Mouse (Mus musculus) limb, embryonic 13.5 days (tissue): Measurements from ENCODE around the gene Gm10436. TPM values are rescaled to one million over a fixed set of nuclear protein-coding genes. Genes with fewer than 3 reads are reported as not detected.
"Not testable (repeated sequence)": the region's sequence is repeated elsewhere in the genome, so short reads cannot be mapped to it uniquely, and the experiment has no call there.

ENCODE experiments used
- ATAC-seq: fragments of 200-750 bp; cut with Nextera tagmentation; 2 replicates; pipeline ENCODE4 v1.8.0; 2017; ENCODE audit warnings: low read depth, moderate number of reproducible peaks, moderate TSS enrichment; ENCODE audit not compliant: low FRiP score
- H3K27ac ChIP-seq: fragments of 300-500 bp; sonication (generic); 2 replicates; pipeline ENCODE4 v1.5.1; 2015; ENCODE audit warnings: inconsistent platforms, mild to moderate bottlenecking, moderate library complexity
- H3K27me3 ChIP-seq: fragments of 300-500 bp; sonication (generic); 2 replicates; pipeline ENCODE4 v1.6.1; 2015; ENCODE audit warnings: mild to moderate bottlenecking, inconsistent platforms
- H3K36me3 ChIP-seq: fragments of 300-500 bp; sonication (generic); 2 replicates; pipeline ENCODE4 v1.6.1; 2015; ENCODE audit warnings: inconsistent platforms, mild to moderate bottlenecking, moderate library complexity
- H3K4me1 ChIP-seq: fragments of 300-500 bp; sonication (generic); 2 replicates; pipeline ENCODE4 v1.6.1; 2015; ENCODE audit warnings: inconsistent platforms
- H3K4me2 ChIP-seq: fragments of 300-500 bp; sonication (generic); replicated peaks from 2 replicates; pipeline ENCODE4 v1.6.1; 2015; ENCODE audit warnings: inconsistent platforms, mild to moderate bottlenecking, moderate library complexity
- H3K4me3 ChIP-seq: fragments of 300-500 bp; sonication (generic); 2 replicates; pipeline ENCODE4 v1.5.1; 2015; ENCODE audit warnings: moderate library complexity, mild to moderate bottlenecking, inconsistent platforms
- H3K9ac ChIP-seq: fragments of 300-500 bp; sonication (generic); 2 replicates; pipeline ENCODE4 v1.6.1; 2015; ENCODE audit warnings: mild to moderate bottlenecking, inconsistent platforms
- H3K9me3 ChIP-seq: fragments of 300-500 bp; sonication (generic); 2 replicates; pipeline ENCODE4 v1.6.1; 2016; ENCODE audit warnings: inconsistent platforms
- WGBS: fragments of 180-500 bp; shearing (Covaris S2); methylation state at CpG from one replicate; pipeline ENCODE4 v1.1.7; 2015; 5-methylcytosine and 5-hydroxymethylcytosine counted together
- polyA plus RNA-seq: library from polyadenylated mRNA; unstranded; fragments of >200 nt; fragmentation: Nextera tagmentation; extraction: Ambion mirVana; gene quantifications from 2 replicates; pipeline ENCODE4 v1.2.1, GENCODE M21; 2015

Gm10436 gene
- polyA plus RNA-seq = not detected in 2 replicates

DNA sequence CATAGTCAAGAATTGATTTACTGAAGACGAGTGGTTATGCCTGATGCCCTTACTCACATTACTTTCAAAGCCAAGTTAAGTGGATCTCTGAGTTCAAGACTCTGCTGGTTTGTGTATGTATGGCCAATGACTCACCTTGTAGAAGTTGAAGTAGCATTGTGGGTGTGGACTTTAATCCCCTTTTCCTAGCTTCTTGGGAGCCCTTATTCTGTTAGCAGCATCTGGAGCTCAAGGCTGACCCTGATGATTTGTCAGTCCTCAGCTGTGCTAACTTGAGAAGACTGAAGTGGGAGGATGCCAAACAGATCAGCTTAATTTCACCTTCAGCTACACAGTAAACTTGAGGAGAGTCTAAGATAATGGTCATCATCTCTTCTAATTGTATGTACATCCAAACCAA, at the start of gene Gm10436:
Gene Gm10436, minus strand, starts transcription at position 101 of the 400 bp plus-strand sequence.
- H3K9me3 ChIP-seq, H3K27ac ChIP-seq, H3K4me3 ChIP-seq, H3K27me3 ChIP-seq, H3K4me1 ChIP-seq, H3K36me3 ChIP-seq, H3K9ac ChIP-seq, H3K4me2 ChIP-seq, ATAC-seq: not testable (repeated sequence)
- 69% methylated on average over 1 of the region's 1 CpGs for WGBS

DNA sequence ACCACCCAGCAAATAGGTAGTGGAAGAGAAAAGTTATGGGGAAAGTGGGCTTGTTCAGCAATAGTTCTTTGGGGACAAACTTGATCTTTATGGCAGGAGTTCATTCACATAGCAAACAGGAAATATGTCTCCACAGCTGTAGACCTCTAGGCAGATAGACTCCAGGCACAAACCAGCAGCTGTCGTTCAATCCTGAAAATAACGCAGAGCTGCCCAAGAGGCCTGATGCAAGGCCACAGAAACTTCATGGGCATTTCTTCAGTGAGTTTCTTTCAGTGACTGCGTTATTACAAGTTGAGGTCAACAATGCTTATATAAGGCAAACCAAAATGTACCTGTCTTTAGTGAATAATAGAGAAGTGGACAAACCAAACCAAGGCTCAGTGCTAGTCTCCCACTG, 37.5 kb upstream of the Gm10436 start:
- Histone ChIP-seq H3K4me2 (no peak overlapping the region), H3K9ac (no peak overlapping the region), H3K4me1 (no peaks in the 10 kb centered on the region), H3K9me3 (peaks cover 13% of the 10 kb centered on the region; the same call in 1 of the 2 replicates), H3K27ac (no peak overlapping the region), H3K4me3 (no peak overlapping the region), H3K27me3 (no peaks in the 10 kb centered on the region), H3K36me3 (no peaks in the 10 kb centered on the region)
- no peak for ATAC-seq
- 88% methylated on average over 3 of the region's 3 CpGs for WGBS

DNA sequence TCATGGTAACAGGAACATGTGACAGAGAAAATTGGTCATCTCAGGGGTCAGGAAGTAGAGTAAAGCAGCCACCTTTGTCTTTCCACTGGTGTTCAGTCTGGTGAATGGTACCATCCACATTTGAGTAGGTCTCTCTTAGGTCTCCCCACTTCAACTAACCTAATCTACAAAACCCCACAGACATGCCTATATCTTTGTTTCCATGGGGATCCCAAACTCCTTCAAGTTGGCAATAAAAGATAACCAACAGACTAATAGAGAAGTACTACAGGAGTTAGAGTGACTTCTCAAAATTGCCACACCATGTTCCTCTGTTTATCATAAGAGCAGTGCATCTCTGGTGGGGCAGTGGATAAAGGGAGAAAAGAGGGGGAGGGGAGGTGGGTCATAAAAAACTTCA, 36.2 kb upstream of the Gm10436 start:
- H3K4me2 ChIP-seq = not testable (repeated sequence)

DNA sequence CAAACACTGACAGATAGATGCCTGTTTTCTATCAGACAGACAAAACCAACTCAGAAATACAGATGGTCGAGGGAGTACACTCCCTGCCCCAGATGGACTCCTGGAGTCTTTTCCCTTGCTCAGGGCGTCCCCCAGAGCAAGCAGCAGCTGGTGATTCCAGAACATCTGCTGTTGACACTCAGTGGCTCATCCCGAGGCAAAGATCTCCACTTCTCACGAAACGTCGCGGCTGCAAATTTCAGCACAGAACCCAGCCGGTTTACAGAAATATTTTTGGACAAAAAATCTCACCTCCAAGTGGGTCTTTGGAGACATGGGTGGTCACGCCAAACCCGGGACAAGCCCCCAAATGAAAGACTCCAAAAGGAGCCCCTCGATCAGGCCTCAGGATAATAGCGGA, 32.7 kb upstream of the Gm10436 start:
- no peak overlapping the region for H3K27ac ChIP-seq
- WGBS = 88% methylated on average over 12 of the region's 12 CpGs
- H3K9ac ChIP-seq = no peak overlapping the region

More for the DNA sequence above, 36.2 kb upstream of the Gm10436 start:
- H3K4me1 ChIP-seq, H3K27ac ChIP-seq, ATAC-seq, H3K36me3 ChIP-seq, H3K9ac ChIP-seq, H3K4me3 ChIP-seq, H3K27me3 ChIP-seq: not testable (repeated sequence)
- peaks cover 13% of the 10 kb centered on the region; the same call in 1 of the 2 replicates for H3K9me3 ChIP-seq

DNA sequence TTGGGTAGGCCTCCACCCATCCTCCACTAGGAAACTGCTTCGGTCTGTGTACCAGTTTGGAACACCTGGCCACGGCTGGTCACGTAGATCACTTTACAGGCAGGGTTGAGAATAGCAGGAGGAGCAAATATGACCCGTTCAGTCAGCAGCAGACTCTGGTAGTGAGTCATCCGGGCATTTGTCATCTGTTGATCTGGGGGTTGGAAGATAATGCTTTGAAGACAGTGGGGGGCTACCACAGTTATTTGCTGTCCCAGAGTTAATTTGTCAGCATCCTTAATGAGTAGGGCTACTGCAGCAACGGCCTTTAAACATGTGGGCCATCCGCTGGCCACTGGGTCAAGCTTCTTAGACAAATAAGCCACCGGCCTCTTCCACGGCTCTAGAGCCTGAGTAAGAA, 29.6 kb upstream of the Gm10436 start:
- 90% methylated on average over 9 of the region's 9 CpGs for WGBS
- peaks cover 16% of the 10 kb centered on the region; the same call in 1 of the 2 replicates for H3K9me3 ChIP-seq
- not testable (repeated sequence) for ATAC-seq

More for the DNA sequence above, 32.7 kb upstream of the Gm10436 start:
- Histone ChIP-seq H3K4me2 (no peak overlapping the region), H3K36me3 (no peaks in the 10 kb centered on the region), H3K4me1 (no peaks in the 10 kb centered on the region), H3K4me3 (no peak overlapping the region), H3K27me3 (no peaks in the 10 kb centered on the region), H3K9me3 (peaks cover 17% of the 10 kb centered on the region; the same call in 1 of the 2 replicates)
- ATAC-seq = no peak

DNA sequence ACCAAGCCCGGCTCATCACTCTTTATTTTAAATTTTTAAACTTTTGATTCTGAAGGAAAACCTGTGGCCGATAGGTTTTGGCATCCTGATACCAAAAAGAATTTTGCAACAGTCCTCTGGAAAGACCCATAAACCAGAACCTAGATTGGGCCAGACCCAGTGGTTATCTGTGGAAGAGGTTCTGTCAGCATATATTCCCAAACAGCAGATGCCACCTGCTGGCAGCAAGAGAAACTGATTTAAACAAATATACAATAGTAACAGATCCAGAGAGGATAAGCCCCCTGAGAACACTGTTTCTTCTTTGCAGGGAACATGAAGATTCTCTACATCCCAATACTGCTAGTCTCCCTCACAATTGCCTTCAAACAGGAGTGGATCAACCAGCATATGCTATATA, 20.9 kb upstream of the Gm10436 start:
- 92% methylated on average over 2 of the region's 2 CpGs for WGBS
- Histone ChIP-seq H3K27ac (no peak overlapping the region), H3K36me3 (no peaks in the 10 kb centered on the region), H3K4me1 (no peaks in the 10 kb centered on the region), H3K27me3 (no peaks in the 10 kb centered on the region), H3K4me3 (no peak overlapping the region), H3K9ac (no peak overlapping the region), H3K4me2 (no peak overlapping the region), H3K9me3 (no peaks in the 10 kb centered on the region)
- ATAC-seq = no peak

More for the DNA sequence above, 29.6 kb upstream of the Gm10436 start:
- H3K9ac ChIP-seq, H3K4me2 ChIP-seq, H3K36me3 ChIP-seq, H3K27ac ChIP-seq, H3K27me3 ChIP-seq, H3K4me1 ChIP-seq, H3K4me3 ChIP-seq: not testable (repeated sequence)

Other genes with a start within 250 kb of the Gm10436 start
- gene Gm2042, start 228.0 kb downstream of the Gm10436 start, polyA plus RNA-seq = not detected in 2 replicates
- not detected in 2 replicates for gene Gm2075, start 170.3 kb downstream of the Gm10436 start, polyA plus RNA-seq
- gene Gm6803, start 163.3 kb downstream of the Gm10436 start, polyA plus RNA-seq = not detected in 2 replicates
- not detected in 2 replicates for gene Gm2056, start 155.1 kb downstream of the Gm10436 start, polyA plus RNA-seq
- gene Gm16368, start 98.4 kb downstream of the Gm10436 start, polyA plus RNA-seq = not detected in 2 replicates
- gene Gm8332, start 68.0 kb upstream of the Gm10436 start, polyA plus RNA-seq = not detected in 2 replicates
- gene Gm5662, start 92.4 kb upstream of the Gm10436 start, polyA plus RNA-seq = not detected in 2 replicates
- not detected in 2 replicates for gene Gm5039, start 141.9 kb upstream of the Gm10436 start, polyA plus RNA-seq
- gene Adck1, start 178.4 kb upstream of the Gm10436 start, polyA plus RNA-seq = 22.4 and 23.3 TPM in 2 replicates